Mouse (Mus musculus): Measurements from ENCODE around the gene Mthfd1l.
"Not testable (repeated sequence)": the region's sequence is repeated elsewhere in the genome, so short reads cannot be mapped to it uniquely, and the experiment has no call there.

Mthfd1l gene

DNA sequence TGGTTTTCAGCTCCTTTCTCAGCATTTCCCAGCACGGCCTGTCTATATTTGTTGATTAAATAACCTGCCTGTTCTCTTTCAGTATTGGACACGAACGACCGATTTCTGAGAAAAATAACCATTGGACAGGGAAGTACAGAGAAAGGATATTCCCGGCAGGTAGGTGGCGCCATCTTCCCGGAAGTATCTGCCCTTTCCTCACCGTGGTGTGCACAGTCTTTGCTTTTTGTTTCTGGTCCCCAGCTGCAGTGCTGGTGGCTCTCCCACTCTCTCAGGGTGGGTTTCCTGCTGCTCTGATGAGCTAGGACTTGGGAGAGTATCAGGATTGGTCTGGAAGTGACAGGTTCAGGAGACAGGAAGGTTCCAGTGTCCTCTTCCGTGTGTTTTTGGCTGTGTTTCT is 68.8 kb downstream of the Mthfd1l start:
- peak in 1 of 2 experiments; percentile 19 for DNase-seq (ENCODE audit: low spot score in 2 of 2)

GRCm38 (mm10) chr10:4044421-4044820 is 71.5 kb downstream of the Mthfd1l start:
- DNase-seq (ENCODE audit: low spot score in 2 of 2) = no peak

DNA sequence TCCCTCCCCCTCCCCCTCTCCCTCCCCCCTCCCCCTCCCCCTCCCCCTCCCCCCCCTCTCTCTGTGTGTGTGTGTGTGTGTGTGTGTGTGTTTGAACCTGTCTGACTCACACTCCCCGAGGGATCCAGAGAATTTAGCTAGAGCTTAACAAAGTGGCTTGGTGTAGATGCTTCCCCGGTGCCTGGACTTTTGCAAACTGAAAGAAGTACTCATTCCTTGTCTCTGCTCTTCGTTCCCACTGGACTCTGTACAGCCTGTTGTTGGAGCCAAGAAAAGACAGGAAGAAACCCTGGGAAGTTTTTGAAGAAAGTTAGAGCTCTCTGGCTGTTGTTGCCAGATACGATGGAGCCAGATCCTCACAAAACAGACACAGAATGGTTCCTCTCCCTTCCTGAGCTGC is 73.6 kb downstream of the Mthfd1l start:
- DNase-seq (ENCODE audit: low spot score in 2 of 2) = no peak

- no peak for DNase-seq (ENCODE audit: low spot score in 2 of 2)
Measured at GRCm38 (mm10) chr10:4047666-4048065, 74.7 kb downstream of the Mthfd1l start.

DNA sequence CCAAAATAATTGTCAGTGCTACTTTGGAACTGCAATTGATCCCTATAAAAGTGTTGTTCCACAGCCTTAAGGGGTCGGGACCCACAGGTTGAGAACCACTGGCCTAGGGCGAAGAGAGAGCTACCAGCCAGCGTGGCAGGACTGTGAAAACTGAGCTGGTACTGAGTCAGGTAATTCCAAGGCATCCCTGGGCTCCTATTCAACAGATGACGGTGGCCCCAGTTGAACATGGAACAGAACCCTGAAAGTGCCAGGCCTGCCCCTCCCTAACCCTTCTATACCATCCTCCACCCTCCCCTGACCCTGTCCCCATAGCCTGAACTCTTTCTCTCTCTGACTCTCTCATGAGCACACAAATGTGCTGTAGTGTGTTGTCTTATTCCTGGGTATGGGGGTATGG is 77.3 kb downstream of the Mthfd1l start:
- DNase-seq (ENCODE audit: low spot score in 2 of 2) = no peak

DNA sequence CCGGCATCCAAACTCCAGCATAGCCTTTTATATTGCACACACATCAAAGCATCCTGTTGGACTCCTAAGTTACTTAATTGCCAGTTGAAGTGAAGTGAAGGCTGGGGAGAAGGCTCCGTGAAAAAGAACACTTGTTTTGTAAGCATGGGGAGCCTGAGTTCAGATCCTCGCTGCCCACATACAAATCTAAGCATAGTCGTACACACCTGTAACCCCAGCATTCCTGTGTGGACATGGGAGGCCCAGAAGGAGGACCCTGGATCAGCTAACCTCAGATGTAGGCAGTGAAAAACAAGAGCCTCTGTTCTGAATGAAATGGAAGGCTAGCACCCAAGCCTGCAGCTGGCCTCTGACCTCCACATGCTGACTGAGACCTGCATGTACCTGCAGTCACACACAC is 79.8 kb downstream of the Mthfd1l start:
- DNase-seq (ENCODE audit: low spot score in 2 of 2) = no peak

DNA sequence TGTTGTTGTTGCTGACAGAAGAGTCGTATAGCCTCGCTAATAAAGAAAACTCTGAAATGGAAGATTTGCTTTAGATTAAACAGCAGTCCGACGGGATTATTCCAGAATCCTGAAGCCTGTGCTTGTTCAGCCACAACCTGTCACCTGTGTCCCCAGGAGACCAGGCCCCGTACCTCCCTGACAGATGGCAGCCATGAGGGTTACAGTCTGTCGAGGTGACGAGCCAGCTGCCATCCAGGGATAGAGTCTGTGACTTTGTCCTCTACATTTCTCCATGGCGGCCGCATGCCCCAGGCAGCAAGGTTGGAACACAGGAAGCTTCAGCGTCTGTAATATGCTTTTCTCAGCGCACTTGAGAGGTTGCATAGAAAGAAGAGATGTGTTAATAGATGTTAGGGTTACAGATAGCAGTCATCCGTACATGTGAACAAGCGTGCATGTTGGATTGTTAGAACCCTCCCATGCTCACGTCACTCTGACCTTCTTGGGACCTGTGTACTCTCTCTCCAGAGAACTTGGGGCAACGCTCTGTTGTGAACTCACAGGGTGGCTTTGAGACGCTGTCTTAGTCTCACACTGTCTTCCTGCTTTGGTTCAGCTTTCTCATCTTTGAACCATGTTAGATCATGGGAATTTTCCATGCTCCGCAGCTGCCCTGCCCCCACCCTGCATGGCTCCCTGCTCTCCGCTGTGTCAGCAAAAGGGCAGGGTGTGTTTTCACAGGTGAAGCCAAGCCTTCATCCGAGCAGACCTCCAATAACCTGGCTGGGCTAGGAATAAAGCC is 80.6 kb downstream of the Mthfd1l start:
- DNase-seq (ENCODE audit: low spot score in 2 of 2) = no peak

DNA sequence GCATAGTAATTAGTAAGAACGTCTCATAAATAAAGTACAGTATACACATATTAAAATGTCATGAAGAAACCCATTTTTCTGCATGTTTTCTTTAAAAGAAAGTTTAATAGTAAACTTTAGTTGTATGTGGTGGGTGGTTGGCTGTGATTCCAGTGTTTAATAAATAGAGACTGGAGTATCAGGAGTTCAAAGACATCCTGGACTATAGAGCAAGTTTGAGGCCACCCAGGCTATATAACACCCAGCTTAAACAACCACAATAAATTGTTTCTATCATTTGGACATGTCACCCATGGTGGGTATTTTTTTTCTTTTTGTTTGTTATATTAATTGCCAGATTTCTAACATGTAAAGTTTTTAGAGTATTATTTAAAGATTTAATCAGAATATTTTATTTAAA is 81.7 kb downstream of the Mthfd1l start:
- no peak for DNase-seq (ENCODE audit: low spot score in 2 of 2)

- no peak for DNase-seq (ENCODE audit: low spot score in 2 of 2)
Measured at GRCm38 (mm10) chr10:4057397-4057796, 84.5 kb downstream of the Mthfd1l start.

DNA sequence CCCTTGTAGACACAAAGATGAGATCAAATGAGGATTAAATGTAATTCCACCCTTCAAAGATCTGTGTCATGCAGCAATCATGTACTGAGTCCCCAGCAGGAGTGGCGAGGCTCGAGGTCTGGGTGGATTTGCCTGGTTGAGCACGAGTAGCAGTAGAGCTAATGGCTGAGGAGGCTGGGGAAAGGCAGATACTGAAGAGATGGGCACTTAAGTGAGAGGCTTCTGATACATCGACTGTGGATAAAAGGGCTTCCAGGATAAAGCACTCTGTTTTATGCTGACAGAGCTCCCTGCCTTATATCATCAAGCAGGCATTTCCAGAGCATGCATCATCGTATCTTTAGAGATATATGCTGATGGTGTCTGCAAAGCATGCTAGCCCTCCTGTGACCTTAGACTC is 84.9 kb downstream of the Mthfd1l start:
- no peak for DNase-seq (ENCODE audit: low spot score in 2 of 2)

DNA sequence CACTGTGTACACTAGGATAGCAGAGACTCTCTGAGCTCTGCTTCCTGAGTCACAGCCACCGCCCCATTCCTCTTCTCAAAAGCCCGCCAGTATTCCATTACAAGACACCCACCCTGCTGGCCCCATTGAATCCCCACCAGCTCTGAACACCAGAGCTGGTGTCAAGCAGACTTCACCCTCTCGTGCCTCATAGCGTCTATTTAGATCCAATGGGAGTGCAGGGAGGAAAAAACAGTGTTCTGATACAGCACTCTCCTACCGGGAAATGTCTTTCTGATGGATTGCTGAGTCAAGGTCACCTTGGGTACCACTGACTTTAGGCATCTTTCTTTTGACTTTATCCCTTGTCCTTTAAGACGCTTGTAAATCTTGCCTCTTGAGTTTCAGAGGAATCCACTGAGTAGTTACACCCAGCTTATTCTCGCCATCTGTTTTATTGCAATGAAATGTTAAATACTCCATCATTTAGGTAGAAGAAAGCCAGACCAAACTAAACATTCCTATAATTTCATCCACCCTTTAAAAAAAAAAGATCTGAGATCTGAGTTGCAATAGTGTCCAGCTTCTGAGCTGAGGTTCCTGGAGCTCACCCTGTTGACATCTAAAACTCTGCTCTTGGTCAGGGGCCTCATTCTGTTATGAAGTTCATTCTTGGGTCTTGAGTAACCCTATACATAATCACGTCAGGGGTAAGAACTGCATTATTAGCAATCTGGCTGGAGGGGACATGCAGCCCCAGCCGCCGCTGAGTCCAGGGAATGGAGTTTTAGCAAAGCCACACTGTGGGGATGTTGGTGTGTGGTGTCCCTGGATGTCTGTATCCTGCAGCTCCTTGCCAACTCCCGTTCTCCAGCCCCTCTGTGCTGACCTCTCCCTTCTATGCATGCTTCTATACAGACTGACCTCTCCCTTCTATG is 88.4 kb downstream of the Mthfd1l start:
- DNase-seq (ENCODE audit: low spot score in 2 of 2) = no peak

GRCm38 (mm10) chr10:4063537-4063936 is 90.6 kb downstream of the Mthfd1l start:
- DNase-seq (ENCODE audit: low spot score in 2 of 2) = no peak

- no peak for DNase-seq (ENCODE audit: low spot score in 2 of 2)
Measured at GRCm38 (mm10) chr10:4065295-4066084, 92.6 kb downstream of the Mthfd1l start.

DNA sequence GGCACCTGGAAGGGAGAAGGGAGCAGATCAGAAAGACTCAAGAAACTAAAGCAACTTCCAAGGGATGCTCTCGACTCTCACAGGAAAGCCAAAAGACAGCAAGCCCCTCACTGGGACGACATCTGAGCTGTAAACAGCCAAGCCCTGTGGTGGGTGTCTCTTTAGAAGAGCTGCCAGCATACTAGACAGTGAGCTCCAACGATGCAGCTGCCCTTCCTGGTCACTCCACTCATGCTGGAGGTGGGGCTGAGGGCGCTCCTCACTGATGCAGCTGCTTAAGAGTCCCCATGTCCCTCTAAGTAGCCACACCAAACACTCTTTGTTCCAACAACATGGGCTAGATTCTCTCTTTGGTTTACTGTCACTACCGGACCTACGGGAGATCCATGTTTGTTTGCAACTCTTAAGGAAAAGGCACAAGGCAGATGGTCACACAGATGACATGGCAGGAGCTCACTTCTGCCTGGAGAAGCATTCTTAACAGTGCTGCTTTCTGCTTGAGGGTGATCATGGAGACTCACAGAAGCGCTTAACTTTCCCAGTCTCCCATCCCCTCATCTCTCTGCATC is 96.4 kb downstream of the Mthfd1l start:
- DNase-seq (ENCODE audit: low spot score in 2 of 2) = no peak

- no peak for DNase-seq (ENCODE audit: low spot score in 2 of 2)
Measured at GRCm38 (mm10) chr10:4070061-4070460, 97.1 kb downstream of the Mthfd1l start.

DNA sequence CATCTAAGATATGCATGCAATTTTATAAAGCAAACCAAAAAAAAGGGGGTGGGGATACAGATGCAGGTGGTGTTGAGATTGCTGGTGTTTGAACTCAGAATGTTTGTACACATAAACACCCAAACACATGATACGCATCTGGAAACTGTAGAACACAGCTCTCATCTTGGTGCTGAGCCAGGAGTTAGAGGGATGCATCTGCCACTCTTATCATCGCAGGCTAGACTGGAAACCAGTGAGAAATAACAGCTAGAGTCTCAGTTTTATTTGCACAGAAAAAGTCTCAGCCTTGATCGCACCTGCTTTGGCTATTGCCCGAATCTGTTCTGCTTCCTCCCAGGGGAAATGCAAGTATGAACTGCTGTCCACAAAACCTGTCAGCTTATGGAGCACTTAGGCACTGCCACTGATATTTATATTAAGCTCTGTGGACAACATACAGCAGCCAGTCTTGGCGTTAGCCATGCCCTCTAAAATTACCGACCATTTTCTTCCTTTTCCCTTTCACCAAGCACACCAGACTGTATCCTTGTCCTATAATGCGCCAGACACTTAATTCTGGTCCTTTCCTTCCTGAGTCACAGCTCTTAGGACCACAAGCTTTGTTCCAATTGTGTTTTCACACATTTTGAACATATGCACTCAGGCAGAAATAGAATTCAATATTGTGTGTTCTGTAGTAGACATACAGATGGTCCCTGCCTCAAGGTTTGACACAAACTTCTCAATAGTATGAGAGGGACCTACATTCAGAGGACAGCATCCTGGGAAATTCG is 98.3 kb downstream of the Mthfd1l start:
- no peak for DNase-seq (ENCODE audit: low spot score in 2 of 2)

DNA sequence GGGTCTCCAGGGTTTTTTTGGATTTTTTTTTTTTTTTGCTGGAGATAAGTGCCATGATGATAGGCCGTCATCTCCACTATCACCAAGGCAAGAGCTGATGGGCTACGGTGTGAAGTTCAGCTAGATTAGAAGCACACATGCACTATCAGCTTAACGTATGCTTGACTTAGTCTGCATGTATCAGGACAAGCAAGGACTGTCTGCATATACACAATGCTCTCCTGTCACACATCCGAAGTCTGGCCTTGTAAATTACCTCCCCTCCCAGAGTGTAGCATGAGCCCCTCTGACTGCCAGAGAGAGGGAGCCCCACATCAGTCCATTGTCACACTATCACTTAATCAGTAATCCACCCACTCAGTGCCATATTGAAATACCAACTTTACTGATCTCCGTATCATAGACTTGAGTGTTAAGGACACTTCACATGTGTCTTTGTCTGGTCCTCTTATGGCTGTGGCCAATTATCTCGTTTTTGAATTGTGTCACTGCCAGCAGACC is 99.0 kb downstream of the Mthfd1l start:
- no peak for DNase-seq (ENCODE audit: low spot score in 2 of 2)

DNA sequence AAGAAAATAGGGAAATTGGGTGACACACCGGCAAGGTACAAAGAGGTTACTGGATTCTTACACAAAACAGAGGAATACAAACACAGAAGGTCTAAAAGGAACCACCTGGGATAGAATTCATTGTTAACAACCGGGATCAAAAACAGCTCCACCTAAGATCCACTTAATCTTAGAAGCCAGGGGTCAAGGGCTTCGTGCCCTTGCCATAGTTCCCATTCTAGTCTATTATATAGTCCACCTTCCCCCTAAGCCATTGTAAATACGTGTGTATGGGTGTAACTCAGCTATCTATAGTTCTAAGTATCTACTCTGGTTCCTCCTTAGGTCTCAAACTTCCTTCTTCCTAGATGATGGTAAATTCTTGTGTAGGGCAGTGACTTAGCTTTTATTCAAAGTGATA is 99.6 kb downstream of the Mthfd1l start:
- not testable (repeated sequence) for DNase-seq (ENCODE audit: low spot score in 2 of 2)

GRCm38 (mm10) chr10:4078220-4078840 is 105.4 kb downstream of the Mthfd1l start:
- DNase-seq (ENCODE audit: low spot score in 2 of 2) = no peak

- no peak for DNase-seq (ENCODE audit: low spot score in 2 of 2)
Measured at GRCm38 (mm10) chr10:4078979-4079630, 106.2 kb downstream of the Mthfd1l start.

All from frontal cortex, postnatal 14 days (tissue).